Mouse (Mus musculus) erythroid progenitor cell, adult 5-6 weeks (primary cell): ENCODE results near the gene Itpkb. TPM values are rescaled to one million over a fixed set of nuclear protein-coding genes. Genes with fewer than 3 reads are reported as not detected.
"Not testable (repeated sequence)": the region's sequence is repeated elsewhere in the genome, so short reads cannot be mapped to it uniquely, and the experiment has no call there.

ENCODE experiments used
- ATAC-seq: replicated peaks from 2 replicates; pipeline ENCODE4 v1.8.0; 2016; ENCODE audit warnings: moderate number of reproducible peaks, mild to moderate bottlenecking, moderate TSS enrichment, inconsistent platforms; ENCODE audit not compliant: poor library complexity, low FRiP score, severe bottlenecking
- total RNA-seq, 2 experiments: library from RNA; stranded (forward) in 1 of 2; stranded (reverse) in 1 of 2; fragments of 150-400 nt in 1 of 2; fragments of 186-747, 209-891 nt in 1 of 2; gene quantifications; 2 replicates each; pipeline versions ENCODE4 v1.2.3 to v1.2.4; 2015 to 2017; ENCODE audit warnings: low replicate concordance in 2 of 2

The Itpkb gene
- total RNA-seq, 2 experiments from 2014 or later: 2.5 to 2.6 TPM

- ATAC-seq: no peak
Measured at GRCm38 (mm10) chr1:180364720-180365119, 34.4 kb downstream of the Itpkb start.

DNA sequence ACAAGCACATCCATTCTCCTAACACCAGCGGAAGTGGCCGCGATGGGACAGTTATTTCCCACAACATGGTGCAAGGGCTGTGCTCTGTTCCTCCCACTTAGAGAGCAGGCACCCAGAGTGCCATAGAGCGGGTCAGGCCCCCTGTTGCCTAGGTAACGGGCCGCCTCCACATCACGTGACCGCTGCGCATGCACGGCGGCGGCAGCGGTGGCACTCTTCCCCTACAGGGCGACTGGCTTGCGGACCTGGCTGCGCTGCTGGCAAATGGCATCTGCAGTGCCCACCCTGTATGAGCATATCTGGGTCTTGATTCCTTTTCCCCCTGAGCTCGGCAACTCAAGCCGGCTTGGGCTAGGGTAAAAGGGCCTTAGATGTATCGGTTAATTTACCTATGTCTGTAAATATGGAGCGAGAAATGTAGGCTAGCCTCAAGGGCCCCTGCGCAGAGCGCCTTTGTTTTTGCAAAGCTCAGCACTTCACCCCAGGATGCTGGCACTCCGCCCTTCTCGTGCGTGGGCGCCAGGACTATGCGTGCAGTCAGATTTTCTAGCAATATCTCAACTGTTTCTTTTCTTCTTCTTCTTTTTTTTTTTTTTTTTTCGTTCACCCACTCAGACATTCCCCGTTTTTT lies 35.0 kb downstream of the Itpkb start:
- peak; percentile 77 for ATAC-seq

DNA sequence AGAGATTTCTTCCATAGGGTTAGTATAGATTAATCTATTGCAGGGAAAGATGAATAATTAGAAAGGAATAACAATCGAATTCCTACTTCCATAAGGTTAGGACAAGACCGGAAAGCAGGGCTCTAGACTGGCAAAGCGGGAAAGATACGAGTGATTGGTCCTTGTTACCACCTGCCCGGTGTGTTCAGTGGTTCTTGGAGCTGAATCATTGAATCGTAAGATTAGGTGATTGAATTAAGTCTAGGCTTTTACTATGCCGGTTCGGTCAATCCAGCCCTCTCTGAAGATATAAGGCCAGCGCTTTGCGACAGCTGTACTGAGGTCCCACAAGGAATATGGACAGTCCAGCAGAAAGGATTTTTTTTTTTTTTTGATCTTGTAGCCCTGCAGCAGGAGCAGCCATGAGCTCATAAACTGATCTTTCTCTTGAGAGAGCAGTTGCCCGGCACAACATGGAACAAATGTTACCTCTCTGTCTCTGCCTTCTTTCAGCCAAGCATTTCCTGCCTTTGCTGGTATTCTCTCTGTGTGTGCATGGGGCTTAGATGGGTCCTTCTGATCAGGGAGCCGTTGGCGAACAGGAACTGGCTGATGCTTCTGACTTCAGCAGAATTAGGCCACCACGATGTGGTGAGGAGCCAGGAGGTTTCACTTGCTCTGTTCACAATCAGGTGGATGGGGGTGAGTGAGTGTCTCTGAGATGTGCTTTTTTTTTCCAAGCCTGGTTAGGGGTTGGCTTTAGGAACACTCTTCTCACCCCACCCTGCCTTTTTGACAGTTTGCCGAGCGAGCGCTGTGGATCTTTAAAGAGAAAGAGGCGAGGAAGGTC lies 35.9 kb downstream of the Itpkb start:
- ATAC-seq: no peak

DNA sequence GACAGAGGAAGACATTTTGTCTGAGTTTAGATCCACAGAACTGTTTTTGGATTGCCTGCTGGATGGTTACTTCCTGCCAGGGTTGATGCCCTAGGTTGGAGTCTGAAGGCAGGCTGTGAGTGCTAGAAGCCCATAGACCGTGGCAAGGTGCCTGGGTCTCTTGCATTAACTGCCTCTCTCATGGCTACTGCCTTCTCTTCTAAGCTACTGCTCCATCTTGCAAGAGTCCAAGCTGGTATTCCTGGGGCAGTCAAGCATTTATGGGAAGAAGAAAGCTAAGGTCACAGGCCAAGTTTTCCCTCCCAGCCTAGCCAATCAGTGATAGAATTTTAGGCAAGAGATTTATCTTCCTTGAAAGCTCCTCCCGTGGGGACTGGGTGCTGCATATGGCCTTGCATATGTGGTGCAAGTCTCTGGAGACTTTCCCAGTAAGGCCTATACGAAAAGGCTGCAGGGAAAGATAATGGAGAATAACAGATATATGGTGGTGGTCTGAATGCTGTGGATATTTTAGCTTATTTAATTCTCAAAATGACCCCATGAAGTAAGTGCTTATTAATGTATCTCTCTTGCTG lies 36.8 kb downstream of the Itpkb start:
- ATAC-seq: no peak

DNA sequence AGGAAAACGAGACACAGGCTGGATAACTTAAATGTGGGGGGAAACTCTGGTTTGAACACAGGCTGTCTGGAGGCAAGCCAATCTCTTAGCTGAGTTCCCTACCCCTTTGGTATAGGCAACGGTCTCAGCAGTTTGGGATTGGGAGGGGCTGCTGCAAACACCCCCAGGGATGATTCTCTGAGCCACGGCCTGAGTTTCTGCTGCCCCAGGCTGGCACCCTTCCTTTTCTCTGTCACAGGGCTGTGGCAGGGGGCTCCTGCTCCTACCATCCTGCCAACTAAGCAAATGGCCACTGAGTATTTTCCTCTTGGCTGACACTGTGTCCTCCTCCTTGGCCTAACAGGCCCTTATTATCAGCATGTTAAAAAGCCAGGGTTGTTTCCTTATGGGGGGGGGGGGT lies 37.3 kb downstream of the Itpkb start:
- no peak for ATAC-seq

DNA sequence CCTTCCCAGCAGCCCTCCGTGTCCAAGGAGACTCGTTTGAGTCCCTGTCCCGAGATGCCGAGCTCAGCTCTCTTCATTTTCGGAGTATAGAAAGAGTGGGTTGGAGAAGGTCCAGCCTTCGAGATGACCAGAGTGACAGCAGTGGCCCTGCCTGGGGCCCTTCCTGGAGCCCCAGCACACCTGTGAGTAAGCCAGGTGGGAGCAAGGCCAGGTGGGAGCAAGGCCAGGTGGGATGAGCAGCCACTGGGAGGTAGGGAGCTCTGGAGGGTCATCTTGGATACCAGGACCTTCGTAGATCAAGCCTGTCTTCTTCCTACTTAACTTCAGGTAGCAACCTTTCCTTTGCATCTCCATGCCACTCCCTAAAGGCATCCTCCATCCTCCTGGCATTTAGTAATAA lies 37.8 kb downstream of the Itpkb start:
- ATAC-seq: no peak

DNA sequence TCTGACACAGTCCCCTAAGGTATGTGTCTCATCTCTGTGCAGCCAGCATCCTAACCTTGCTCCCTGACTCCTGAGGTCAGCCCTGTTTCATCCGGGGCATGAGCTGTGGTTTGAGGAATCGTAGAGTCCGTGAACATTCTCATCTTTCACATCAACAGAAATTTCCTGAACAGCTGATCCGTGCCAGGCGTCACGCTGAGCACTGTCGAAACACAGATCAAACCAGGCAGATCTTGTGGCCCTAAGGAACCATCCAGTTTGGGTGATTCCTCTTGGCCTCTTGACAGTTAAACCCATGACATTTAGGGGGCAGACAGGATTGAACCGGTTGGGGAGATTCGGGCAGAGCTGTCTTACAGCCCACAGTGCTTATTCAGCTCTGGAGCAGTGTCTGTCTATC lies 38.4 kb downstream of the Itpkb start:
- no peak for ATAC-seq

GRCm38 (mm10) chr1:180370858-180371652 lies 40.8 kb downstream of the Itpkb start:
- no peak for ATAC-seq

GRCm38 (mm10) chr1:180372258-180372657 lies 42.0 kb downstream of the Itpkb start:
- ATAC-seq: not testable (repeated sequence)

DNA sequence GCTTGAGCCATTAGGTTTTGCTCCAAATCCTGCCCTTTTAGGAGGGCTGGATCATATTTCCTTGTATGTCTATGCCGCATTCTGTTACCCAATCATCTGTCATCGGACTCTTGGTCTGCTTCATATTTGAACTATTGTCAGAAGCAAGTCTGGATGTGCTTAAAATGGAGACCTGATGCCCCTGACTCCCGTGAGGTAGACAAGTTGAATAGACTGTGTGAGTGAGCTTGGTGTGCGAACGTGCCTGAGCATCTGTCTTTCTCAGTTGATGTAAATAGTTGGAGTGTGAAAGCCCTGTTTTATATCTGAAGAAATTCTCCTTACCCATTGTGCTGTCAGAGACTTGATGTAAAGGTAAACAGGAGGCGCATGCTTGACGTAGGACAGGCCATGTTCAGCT lies 46.3 kb downstream of the Itpkb start:
- ATAC-seq: no peak

- no peak for ATAC-seq
Measured at GRCm38 (mm10) chr1:180379559-180379958, 49.3 kb downstream of the Itpkb start.

DNA sequence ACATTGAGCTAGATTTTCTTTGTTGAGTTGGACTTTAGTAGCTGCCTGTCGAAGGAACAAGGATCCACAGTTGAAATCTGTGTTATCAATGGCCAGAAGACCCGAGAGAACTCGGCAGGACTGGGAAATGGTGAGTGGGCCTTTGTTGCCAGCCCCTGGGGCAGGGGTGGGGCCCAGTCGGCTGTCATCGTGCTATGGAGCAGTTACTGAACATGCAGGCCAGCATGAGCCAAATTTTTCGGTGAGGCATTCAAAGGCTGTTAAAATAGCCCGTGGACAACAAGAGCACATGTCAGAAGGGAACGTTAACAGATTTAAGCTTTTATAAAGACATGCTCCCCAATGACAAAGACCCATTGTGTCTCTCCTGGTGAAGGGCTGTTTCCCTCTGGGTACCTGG lies 52.1 kb downstream of the Itpkb start:
- ATAC-seq: no peak

- ATAC-seq: no peak
Measured at GRCm38 (mm10) chr1:180383884-180384283, 53.6 kb downstream of the Itpkb start.

DNA sequence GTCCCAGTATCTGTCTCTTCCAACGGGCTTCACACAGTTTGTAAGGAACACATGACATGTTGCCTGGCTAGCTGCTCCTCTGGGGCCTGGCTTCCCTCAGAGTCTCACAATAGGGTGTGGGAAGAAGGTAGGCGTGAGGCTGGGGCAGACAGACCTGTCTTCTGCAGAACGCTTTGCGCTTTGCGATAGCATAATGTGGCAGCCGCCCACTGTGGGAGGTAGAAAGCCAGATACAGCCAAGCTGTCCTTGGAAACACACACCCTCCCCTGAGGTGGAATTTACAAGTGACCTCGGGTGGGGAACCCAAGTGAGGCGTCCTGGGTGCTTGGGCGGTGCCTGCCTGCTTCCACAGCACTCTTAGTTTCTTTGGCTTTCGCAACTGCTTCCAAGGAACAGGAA lies 54.2 kb downstream of the Itpkb start:
- ATAC-seq: no peak

DNA sequence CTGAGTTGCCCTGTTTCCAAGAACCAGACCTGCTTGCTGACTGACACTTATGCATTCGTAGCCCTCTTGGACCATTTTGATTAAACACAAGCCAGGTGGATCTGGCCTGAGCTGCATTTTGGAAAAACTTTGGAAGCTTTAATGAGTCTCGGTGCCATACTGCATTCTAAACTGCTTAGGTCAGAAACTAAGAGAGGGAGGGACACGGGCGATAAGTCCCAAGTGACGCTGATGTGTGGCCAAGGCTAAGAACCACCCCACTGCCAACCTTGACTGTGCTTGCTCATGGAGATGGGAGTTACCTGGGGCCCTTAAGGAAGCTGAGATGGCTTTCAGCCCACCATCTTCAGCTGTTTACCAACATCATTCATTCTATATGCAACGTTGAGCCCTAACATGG lies 55.0 kb downstream of the Itpkb start:
- ATAC-seq: no peak

DNA sequence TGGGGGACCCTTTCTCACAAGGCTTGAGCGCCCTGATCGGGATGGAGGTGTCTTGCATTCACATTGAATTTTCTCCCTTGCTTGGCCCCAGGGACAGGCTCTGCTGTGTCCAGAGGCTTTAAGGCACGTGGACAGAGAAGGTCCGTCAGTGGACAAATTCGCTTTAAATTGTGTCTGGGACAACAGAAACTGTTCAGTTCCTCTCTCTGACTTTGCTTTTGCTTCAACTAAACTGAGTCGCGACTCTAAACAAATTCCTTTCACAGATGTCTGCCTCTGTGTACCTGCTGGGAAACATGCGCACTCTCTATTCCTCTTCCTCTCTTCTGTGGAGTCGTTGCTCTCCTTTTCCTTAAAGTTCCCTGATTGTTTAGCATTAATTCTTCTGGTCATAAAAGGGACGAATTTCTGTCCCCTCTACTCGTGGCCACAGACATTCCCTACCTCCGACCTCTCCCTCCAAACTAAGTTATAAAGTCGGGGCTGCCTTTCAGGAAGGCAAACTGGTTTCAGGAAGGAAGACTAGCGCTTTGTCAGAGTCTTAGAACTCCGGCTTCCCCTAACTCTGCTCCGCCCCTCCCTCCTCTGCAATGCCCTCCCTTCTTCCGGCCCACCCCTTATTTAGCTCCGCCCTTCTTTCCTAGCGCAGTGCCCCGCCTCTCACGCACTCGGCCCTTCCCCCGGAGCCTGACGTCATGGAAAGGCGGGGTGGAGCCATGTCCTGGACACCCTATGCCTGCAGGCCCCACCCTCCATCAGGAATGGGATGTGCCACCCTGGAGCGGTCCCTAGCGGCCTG lies 56.9 kb downstream of the Itpkb start:
- peak; percentile 99 for ATAC-seq

- no peak for ATAC-seq
Measured at GRCm38 (mm10) chr1:180387750-180388480, 57.6 kb downstream of the Itpkb start.

DNA sequence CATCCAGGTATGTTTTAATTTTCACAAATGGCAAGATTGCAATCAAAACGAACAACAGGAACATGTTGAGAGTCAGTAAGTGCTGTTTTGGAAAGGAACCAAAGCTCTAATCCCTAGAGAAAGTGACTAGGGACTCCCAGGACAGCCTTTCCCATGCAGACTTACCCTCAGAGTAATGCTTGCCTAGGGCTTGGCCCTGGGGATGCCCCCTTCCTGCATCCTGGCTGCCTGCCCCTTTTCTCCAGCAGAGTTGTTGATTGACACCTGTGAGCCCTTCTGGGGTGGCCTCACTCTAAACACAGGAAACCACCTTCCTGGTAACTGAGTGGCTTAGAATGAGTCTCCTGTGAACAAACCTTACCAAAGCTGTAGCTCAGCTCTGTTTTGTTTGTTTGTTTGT lies 58.2 kb downstream of the Itpkb start:
- ATAC-seq: no peak

DNA sequence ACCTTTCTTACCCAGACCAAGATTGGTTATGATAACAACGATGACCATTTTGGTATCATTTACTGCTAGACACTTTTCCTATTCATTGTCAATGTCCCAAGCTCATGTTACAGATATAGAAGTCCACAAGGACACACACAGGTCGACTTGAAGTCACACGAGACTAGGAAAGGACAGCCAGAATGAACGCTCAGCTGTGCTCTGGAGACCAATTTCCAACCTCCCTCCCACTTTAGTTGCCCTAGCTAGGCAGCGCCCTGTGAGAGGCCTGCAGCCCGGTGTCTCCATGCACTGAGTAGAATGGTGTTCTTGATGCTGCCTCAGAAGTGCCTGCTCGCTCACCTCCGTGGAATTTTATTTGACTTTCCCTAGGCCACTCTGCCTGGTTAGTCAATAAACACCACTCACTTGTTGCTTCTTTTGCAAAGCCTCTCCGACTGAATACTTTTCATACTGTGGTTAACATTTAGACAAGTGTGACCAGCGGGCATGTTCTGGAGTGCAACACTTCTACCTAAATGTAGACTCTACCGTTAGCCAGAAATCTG lies 59.0 kb downstream of the Itpkb start:
- ATAC-seq: not testable (repeated sequence)
